Mouse (Mus musculus) natural killer cell, adult 2 months (primary cell): Measurements from ENCODE around the gene Lgalsl.

Experiments
- DNase-seq, 2 experiments: peaks; one replicate each; pipeline ENCODE4 v3.0.0; 2022; ENCODE audit warnings: low spot score in 2 of 2

Gene Lgalsl

DNA sequence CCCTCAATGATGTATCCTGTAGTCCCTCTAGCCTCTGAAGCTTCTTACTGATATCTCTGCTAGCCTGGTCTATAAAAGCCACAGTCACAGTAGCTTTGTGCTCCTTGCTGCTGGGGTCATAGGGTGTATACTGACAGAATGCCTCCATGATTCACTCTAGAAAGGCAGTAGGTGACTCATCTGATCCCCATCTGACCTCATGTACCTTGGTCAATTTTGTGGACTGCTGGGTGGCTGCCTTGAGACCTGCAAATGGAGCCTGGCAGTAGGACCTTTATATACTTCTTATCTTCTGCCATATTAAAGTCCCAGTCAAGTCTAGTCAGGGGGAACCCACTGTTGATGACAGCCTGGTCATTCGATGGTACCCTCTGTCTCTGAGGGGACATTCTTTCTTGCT, 47.4 kb downstream of the Lgalsl start:
- DNase-seq = no peak

- DNase-seq = no peak
Observed at GRCm38 (mm10) chr11:20782620-20783019, 48.2 kb downstream of the Lgalsl start.

- DNase-seq = no peak
Observed at GRCm38 (mm10) chr11:20780312-20780711, 50.5 kb downstream of the Lgalsl start.

GRCm38 (mm10) chr11:20778861-20779563, 51.8 kb downstream of the Lgalsl start:
- DNase-seq = no peak

DNA sequence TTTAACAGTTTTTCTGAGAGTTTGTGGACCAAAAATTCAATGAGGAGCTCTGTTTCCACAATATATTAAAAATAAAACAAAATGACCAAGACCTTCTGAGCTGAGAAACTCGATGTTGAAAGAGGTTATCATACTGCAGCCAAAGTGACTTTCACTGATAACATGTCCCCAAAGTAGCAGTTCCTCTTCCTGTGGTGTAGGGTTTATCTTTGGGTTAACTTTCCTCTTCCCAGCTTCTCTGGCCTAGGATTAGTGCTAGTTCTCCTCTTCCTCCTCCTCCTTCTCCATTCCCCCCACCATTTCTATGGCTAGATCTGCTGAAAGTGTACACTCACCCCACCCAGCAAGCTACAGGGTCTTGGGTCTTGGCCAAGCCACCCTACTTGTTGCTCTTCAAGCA, 52.6 kb downstream of the Lgalsl start:
- no peak for DNase-seq

DNA sequence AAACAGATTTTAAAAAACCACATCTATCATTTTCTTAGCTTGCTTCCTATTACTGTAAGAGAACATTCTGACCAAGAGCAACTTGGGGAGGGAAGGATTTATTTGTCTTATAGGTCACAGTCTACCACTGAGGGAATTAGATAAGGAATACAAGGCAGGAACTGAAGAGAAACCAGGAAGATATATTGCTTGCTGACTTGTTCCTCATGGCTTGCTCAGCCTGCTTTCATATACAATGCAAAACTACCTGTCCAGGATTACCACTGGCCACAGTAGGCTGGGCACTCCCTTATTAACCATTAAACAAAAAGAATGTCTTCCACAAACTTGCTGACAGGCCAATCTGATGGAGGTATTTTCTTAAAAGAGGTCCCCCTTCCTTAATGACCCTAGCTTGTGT, 54.2 kb downstream of the Lgalsl start:
- DNase-seq = no peak
